Mouse (Mus musculus): ENCODE data around the gene Dll3. TPM values are rescaled to one million over a fixed set of nuclear protein-coding genes. Genes with fewer than 3 reads are reported as not detected.
A peak's percentile ranks its signal among the peaks of the same experiment; 100 is the strongest.

Gene Dll3
- 1 to 10 TPM in 2 of 4 experiments, under 1 TPM in 2; 0.59 to 2.9 (median 0.95) TPM for total RNA-seq (2022)

DNA sequence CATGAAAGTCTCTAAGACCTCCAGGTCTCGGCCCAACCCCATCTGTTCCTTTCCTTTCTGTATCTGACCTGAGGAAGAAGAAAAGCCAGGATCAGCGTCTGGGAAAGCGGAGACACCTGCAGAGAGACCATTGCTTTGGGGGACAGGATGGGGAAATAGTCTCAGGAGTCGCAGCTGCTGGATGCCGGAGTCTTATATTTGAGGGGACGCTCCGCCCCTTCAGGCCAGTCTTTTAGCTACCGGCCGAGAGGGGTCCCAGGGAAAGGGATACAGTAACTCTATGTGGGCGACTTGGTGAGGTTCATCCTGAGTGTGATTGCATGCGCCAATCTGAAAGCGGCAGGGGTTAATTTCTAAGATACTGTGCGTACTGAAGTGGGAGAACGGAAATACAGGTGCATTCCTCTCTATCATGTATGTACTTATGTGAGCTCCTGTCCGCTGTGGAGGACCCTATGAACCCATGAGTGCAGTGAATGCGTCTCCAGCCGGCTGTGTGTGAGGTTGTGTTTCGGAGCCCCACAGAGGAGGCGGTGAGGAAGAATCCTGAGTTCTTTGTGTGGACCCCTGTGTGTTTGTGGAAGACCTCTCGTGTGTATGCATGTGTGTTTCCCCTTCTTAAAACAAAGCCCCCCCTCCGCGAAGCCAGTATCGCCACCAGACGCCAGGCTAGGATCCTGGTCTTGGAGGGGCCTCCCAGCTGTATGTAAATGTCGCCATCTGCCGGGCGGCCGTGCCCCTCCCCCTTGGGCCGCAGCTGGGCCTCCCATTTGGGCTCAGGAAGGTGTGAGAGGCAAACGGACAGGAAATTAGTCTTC is at the start of gene Dll3:
TSS of gene Dll3 (minus strand) at position 623 of the 818 bp plus-strand sequence.
- DNase-seq (ENCODE audit: low spot score in 2 of 2) = peak in 1 of 2 experiments; percentile 30

DNA sequence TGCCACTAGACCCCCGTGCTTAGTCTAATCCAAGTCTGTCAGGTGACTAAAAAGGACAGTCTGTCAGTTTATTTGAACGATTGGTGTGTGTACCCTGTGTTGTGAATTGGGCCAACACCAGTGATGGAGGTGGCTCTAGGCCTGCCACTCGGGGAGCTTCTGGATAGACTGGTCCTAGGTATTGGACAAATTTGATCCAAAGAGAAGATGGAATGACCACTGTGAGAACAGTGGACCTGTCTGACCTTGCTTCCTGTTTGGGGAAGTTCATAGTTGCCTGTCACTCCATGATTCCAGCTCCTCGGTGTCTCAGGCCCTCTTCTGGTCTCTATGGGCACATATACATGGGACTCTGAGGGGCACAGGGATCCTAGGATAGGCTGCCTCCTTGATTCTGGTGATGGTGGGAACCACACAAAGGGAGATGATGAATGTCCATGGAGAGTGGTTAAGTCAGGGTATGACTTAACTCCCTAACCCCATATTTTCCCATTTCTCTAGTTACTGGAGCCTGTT is 49.7 kb upstream of the Dll3 start:
- no peak for DNase-seq (ENCODE audit: low spot score in 2 of 2)

DNA sequence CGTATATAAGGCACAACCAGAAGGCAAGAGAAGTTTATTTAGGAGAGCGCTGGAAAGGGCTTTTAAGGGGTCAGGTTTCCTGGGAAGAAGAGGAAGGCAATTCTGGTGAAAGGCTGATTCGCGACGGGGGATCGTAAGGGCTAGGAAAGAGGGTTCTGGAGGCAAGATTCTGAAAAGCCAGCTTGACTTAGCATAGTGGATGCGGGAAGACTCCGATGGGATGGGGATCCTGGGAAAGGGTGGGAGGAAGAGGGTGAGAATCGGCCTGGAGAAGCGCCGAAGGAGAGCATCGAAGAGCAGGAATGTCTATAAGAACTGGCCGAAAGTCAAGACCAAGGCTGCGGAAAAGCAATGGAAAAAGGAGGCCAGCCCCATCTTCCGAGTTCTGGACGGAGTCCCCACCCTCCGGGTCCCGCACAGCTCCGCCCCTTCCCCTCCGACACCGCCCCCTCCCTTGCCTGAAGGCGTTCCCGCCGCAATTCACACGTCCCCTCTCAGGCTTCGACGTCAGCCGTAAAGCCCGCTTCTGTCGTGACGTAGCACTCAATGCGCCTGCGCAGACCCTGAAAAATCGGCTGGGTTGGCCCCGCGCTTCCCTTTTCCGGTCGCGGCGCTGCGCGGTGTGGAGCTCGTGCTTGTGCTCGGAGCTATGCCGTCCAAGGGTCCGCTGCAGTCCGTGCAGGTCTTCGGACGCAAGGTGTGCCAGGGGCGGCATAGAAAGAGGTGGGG is 48.3 kb upstream of the Dll3 start, which contains the start of gene Rps16:
TSS of gene Rps16 (plus strand) at position 498 of the 729 bp plus-strand sequence.
- peak; percentile 93 to 96 for DNase-seq (ENCODE audit: low spot score in 2 of 2)

DNA sequence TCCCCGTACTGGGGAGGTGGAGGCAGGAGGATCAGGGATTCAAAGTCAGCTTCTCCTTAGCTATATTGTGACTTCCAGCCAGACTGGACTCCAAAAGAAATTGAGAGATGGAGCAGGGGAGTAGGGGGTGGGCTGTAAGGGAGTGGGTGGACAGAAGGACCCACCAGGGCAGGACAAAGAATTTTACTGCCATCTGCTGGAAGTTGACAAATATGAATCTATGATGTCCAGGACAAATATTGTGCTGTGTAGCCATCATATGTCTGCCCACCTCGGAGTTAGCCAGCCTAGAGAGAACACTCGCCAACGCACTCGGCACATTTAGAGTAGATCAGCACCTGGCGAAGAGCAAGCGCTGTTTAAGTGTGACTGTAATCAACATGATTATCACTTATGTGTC is 46.6 kb upstream of the Dll3 start:
- no peak for DNase-seq (ENCODE audit: low spot score in 2 of 2)

DNA sequence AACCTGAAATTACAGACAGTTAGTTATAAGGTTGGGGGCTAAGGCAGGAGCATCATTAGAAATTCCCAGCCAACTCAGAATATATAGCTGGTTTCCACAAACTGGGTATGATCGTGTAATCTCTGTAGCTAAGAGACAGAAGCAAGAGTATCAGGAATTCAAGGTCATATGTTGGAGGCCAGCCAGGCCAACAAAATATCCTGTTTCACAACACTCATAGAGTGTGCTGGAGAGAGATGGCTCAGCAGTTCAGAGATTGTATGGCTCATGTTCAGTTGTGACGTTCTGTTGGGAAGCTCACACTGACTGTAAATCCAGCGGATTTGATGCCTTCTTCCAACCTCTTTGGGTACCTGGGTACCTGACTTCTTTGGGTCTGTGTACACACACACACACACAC is 45.7 kb upstream of the Dll3 start:
- no peak for DNase-seq (ENCODE audit: low spot score in 2 of 2)

DNA sequence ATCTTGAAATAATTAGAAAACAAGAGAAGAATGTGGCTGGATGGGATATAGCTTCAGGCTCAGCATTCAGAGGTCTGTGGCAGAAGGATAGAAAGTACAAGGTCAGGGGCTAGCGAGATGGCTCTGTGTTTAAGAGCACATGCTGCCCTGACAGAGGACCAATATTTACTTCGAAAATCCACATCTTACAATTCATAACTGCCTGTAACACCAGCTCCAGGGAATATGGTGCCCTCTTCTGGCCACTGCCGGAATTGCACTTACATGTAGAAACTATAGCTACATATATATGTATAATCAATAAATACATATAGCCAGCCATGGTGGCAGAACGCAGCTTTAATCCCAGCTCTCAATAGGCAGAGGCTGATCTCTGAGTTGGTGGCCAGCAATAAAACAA is 42.6 kb upstream of the Dll3 start:
- DNase-seq (ENCODE audit: low spot score in 2 of 2) = peak in 1 of 2 experiments; percentile 34

DNA sequence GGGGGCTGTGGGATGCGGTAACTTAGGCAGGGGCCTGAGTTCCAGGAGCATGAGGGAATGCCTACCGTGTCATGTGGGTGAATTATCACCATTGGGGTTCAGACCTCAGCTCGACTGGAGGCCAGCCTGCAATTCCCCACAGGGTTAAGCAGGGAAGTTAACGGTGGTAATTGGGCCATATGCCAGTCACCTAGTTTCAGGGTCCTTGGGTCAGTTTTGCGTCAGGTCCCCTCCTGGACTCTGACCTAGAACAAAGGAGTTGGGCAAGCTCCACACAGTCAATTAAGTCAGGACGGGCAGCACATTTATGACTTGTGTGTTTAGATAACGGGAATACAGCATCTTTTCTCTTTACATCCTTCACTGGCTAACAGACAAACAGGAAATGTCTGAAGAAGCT is 39.3 kb upstream of the Dll3 start:
- no peak for DNase-seq (ENCODE audit: low spot score in 2 of 2)

DNA sequence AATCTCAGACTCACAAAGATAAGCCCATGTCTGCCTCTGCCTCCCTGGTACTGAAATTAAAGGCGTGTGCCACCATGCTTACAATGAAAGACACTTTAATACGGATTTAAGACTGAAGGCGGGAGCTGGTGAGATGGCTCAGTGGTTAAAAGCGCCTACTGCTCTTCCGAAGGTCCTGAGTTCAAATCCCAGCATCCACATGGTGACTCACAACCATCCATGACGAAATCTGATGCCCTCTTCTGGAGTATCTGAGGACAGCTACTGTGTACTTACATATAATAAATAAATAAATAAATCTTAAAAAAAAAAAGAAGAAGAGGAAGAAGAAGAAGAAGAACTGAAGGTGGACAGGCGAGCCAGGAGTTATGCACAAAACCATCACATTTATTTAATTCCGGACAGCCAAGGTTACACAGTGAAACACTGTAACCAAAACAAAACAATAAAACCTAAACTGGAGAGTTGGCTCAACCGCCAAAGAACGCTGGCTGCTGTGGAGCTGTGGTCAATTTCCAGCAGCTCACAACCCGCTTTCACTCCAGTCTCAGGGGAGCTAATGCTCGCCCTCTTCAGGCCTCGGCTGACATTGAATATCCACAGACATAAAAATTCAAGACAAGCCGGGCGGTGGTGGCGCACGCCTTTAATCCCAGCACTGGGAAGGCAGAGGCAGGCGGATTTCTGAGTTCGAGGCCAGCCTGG is 37.3 kb upstream of the Dll3 start:
- no peak for DNase-seq (ENCODE audit: low spot score in 2 of 2)

DNA sequence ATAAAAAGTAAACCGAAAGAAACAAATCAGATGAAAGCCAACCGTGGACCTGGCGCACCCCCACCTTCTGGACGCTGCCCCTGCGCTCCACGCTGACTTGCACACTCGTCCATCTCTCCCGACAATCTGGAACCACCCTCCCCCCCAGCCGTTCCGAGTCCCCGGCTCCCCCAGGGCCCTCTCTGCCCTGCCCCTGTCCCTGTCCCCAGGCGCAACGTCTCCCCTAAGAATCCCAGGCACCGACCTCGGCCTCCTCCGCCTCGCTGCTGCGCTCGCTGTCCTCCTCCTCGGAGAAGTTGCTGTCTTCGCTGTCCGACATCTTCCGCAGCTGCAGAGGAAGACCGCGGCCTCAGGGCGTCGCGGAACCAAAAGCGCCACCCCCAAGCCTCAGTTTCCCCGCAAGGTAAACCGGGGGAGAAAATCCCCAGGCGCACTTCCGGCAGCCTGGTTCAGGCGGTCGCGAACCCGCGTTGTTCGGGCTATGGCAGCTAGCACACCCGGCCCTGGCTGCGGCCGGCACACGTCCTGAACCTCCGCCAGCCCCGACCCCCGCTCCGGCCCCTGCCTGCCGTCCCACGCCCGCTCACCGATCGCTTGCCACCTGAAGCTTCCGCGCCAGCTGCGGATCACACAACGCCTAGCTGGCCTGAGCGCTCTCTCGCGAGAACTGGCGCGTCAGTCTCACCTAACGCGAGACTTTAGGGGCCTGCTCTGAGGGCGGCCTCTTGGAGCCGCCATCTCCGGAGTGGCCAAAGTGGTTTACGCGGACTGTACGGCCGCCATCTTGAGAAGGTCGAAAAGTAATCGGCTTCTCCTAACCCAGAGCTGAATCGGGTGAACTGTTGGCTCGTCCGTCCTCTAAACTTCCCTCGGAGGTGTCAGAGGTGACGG is 36.3 kb upstream of the Dll3 start, which contains the start of gene Supt5:
TSS of gene Supt5 (minus strand) at position 639 of the 891 bp plus-strand sequence.
- peak; percentile 89 to 96 for DNase-seq (ENCODE audit: low spot score in 2 of 2)

DNA sequence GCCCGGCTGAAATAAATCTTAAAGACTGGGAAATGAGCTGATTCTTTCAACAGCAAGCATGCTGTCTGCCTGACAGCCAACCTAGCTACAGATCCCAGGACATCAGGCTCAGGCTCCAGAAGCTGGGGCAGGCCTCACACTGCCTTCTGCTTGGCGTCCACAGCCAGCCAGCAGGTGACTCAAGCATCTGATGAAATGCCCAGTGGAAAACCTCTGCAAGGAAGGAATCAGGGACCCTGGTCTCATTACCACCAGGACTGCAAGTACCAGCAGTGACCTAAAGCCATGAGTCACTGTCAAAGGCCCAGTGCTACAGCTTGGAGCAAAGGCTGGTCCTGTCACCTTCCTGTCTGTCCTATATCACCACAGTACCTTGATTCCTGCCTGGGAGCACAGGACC is 33.4 kb upstream of the Dll3 start:
- no peak for DNase-seq (ENCODE audit: low spot score in 2 of 2)

DNA sequence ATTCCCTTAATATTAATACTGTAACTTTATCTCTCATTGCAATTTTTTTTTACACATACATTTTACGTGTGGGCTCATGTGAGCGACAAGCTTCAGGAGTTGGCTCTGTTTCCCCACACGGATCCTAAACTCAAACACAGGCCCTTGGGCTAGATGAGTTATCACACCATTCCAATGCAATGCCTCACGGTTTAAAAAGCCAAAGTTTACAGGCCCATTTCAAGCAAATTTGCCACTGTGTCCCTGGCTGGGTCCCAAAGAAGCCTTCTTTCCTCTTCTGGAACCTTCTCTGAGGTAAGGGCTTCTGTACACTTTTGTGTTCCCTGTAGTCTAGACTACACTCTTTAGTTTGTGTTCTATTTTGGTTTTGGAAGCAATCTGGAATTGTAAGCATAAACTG is 32.5 kb upstream of the Dll3 start:
- no peak for DNase-seq (ENCODE audit: low spot score in 2 of 2)

DNA sequence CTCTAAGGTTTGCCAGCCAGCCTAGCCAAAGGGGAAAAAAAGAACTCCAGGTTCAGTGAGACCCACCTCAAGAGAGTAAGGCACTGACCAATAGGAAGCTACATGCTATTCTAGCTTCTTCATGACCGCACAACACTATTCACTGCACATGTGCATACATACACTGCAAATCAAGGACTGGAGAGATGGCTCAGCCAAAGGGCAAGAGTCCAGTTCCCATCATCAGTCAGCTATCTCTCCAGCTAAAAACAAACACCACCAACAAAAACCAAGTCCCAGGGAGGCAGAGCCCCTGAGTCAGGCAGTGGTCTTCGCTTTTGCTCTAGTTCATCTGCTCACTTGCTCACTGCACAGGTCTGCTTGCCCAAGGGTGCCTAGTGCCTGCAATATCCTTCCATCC is 26.2 kb upstream of the Dll3 start:
- DNase-seq (ENCODE audit: low spot score in 2 of 2) = no peak

DNA sequence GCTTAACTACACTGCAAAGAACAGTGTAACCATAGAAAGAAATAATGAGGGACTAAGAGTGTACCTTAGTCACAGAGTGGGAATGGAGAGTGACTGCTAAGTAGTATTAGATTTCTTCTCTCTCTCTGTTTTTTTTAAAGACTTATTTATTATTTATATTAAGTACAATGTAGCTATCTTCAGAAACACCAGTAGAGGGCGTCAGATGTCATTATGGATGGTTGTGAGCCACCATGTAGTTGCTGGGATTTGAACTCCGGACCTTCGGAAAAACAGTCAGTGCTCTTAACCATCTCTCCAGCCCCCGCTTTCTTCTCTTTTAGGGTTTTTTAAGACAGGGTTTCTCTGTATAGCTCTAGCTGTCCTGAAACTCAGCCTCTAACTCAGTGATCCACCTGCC is 24.4 kb upstream of the Dll3 start:
- DNase-seq (ENCODE audit: low spot score in 2 of 2) = no peak

DNA sequence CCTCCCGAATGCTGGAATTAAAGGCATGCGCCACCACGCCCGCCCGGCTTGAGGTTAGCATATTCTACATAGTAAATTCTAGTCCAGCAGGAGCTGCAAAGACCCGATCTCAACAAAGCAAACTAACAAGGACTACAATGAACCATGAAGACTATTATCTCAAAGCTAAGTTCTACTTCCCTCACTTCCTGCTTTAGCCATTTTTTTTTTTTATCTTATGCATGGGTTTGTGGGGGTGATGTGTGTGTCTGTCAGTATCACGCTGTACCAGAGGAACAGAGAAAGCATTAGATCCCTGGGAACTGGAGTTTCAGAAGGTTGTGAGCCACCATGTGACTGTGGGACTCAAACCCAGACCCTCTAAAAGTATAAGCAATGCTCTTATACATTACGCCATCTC is 23.3 kb upstream of the Dll3 start:
- no peak for DNase-seq (ENCODE audit: low spot score in 2 of 2)

DNA sequence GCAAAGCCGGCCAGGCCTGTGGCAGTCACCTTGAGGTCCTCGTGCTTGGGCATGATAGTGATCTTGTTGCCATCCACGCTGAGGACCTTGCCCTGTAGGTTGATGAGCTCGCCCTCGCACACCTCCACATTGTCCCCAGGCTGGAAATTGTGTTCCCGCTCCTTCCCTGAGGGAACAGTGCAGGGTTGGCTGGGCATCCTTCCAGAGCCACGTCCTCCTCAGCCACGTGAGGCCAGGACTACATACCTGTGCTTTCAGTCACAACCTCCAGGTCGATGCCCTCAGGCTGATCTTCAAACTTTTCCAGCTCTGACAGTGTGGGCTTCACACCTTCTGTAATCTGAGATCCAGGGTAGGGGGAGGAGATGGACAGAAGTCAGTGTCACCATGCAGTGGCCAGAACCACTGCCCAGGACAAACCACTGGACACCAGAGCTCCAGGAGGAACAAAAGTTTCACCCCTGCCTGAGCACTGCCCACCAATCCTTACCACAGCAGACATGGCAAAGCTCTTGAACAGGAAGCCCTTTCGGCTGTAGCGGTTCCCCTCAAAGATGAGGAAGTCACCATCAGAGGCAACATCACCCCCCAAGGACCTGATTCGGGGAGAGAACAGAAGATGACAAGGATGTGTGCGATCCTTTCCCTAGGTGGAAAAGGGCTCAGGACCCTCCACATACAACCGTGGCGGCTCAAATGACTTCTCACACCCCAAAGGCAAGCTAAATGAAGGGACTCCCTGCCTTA is 20.1 kb upstream of the Dll3 start:
- no peak for DNase-seq (ENCODE audit: low spot score in 2 of 2)

DNA sequence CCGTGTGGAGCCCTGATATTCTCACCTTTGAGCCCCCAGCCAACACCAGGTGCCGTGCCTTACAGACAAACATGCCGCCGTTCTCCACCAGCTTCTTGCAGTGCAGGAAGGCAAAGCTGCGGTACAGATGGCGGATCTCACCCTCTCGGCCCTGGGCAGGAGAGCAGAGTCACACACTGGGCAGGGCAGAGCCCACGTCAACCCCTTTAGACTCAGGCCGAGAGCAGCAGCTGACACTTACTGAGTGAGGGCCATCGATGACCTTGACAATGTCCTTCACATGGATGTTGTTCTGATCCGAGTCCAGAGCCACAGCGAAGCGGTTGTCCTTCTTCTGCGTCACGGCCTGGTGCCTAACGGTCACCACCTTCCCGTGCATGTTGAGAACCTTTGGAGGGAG is 16.7 kb upstream of the Dll3 start:
- no peak for DNase-seq (ENCODE audit: low spot score in 2 of 2)

DNA sequence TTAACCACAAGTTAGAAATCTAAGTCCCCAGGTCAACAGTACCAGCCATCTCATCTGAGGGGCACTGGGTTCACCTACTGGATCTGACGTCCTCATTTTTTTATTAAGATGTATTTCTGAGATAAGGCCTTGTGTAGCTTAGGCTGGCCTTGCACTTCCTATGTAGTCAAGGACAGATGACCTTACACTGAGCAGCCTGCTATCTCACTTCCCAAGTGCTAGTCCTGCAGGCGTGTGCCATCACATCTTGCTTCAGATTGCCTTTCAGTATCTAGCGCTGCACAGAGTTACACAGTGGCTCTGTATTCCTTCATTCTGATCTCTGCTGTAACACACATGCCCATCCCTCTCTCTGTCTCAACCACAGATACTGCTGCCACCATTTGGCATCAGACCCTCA is 16.0 kb upstream of the Dll3 start:
- DNase-seq (ENCODE audit: low spot score in 2 of 2) = no peak

DNA sequence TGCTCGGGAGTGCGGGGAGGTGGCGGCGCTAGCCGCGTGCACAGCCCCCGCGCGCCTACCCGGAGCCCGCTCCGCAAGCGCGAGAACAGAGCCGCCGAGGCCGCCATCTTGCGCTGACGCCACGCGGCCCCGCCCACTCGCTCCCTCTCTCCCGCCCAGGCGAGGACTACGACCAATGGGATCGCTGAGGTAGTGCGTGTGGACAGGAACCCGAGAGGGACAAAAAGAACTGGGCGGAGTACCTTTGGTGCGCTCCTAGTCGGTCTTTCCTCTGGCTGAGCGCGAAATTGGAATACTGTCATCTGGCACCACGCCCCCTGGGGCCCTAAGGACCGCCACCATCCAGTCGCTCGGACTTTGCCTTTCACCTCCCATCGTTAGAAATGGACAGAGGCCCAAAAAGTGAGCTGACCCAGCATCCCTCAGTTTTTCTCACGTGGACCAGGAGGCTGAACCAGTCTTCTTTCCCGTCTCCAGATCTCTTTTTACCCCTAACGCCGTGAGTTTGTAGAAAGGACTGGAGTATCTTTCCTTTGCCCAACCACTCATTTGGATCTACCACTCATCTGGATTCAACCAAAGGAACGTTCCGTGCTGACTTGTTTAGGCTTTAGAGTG is 10.0 kb upstream of the Dll3 start, which contains the start of gene Timm50:
TSS of gene Timm50 (minus strand) at position 147 of the 618 bp plus-strand sequence.
- peak; percentile 98 for DNase-seq (ENCODE audit: low spot score in 2 of 2)

DNA sequence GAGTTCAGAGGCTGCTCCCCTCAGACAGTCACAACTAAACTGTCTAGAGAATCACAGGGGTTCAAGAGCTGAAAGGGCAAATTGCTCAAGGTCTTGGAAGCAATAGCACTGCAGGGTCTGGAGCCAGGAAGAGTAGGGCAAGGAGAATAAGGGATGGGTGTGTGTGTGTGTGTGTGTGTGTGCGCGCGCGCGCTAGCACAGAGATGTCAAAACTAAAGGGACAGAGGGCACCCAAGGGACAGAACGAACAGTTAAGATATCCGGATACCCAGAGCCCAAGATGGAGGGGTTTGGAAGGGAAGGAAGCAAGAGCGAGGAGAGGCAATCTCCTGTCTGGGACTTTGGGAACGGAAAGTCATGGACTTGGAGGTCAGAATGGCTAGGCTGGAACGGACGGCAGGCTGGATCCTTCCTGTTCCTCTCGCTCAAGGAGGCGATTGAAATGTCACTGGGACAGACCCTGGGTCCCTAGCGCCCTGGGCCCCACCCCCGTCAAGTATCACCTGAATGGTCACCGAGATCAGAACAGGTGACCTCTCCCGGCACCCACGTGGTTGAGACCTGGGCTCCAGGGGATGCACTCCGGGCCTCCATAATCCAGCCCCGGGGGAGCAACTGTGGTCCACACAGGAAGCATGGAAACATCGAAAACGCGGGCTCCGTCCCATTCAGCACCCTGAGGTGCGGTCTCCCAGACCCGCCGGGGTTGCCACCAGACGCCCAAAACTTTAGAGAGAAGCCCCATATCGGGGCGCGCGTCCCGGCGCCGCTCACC is 9.3 kb upstream of the Dll3 start:
- no peak for DNase-seq (ENCODE audit: low spot score in 2 of 2)
